Mouse (Mus musculus): ENCODE measurements at regions not wholly inside any gene's neighbourhood (a gene's known extent, or its start where the extent isn't known, plus 50 kb on each side); places are given as distances from the start of the nearest gene placed in this dataset.
A peak's percentile ranks its signal among the peaks of the same experiment; 100 is the strongest.

DNA sequence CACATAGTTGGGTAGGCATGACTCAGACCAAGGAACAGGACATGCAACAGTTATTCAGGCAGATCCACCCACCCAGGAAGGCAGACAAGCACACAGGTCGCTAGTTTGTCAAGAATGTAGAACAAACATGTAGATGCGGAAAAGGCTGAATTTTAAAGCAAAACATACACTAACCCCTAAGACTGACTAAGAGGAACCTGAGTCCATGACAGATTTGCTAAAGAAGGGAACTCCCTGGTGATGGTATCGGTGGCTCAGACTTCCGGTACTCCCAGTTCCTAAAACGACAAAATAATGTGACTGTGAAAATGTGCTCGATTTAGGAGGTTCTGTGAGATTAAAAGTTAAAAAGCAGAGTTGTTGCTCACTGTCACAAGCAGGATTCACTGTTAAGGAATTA lies 340.0 kb upstream of the Cited2 start:
- 87% methylated on average over 6 of the region's 6 CpGs for WGBS
- H3K4me3 ChIP-seq (ENCODE audit: low read length) = no peak overlapping the region
- no peaks in the 10 kb centered on the region for H3K36me3 ChIP-seq (ENCODE audit: control insufficient read depth, insufficient read depth)
- H3K27me3 ChIP-seq (ENCODE audit: control insufficient read depth, insufficient read depth, low read length) = no peaks in the 10 kb centered on the region
- no peak for ATAC-seq (replicated peaks; ENCODE audit: extremely low read depth, insufficient read depth, low FRiP score)
- no peaks in the 10 kb centered on the region for H3K9me3 ChIP-seq (replicated peaks; ENCODE audit: control insufficient read depth, low read length)
- H3K9ac ChIP-seq (ENCODE audit: low read length) = no peak overlapping the region
- H3K4me2 ChIP-seq (ENCODE audit: low read depth, low read length) = no peak overlapping the region
- H3K4me1 ChIP-seq (ENCODE audit: control insufficient read depth, insufficient read depth, low read length) = peaks cover 2% of the 10 kb centered on the region; the same call in 1 of the 2 replicates
- H3K27ac ChIP-seq (ENCODE audit: low read length) = no peak overlapping the region

GRCm38 (mm10) chr10:17385181-17385580 lies 337.8 kb upstream of the Cited2 start:
- 41% methylated on average over 1 of the region's 1 CpGs for WGBS
- ATAC-seq (replicated peaks; ENCODE audit: extremely low read depth, insufficient read depth, low FRiP score) = 0 out of 2 replicates have a peak, but pooled peaks have one; percentile 10
- Histone ChIP-seq H3K4me2 (ENCODE audit: low read depth, low read length) (no peak overlapping the region), H3K27me3 (ENCODE audit: control insufficient read depth, insufficient read depth, low read length) (no peaks in the 10 kb centered on the region), H3K9ac (ENCODE audit: low read length) (no peak overlapping the region), H3K27ac (ENCODE audit: low read length) (peak overlapping the region; percentile 53; the same call in 1 of the 2 replicates), H3K36me3 (ENCODE audit: control insufficient read depth, insufficient read depth) (no peaks in the 10 kb centered on the region), H3K4me3 (ENCODE audit: low read length) (no peak overlapping the region), H3K9me3 (replicated peaks; ENCODE audit: control insufficient read depth, low read length) (no peaks in the 10 kb centered on the region), H3K4me1 (ENCODE audit: control insufficient read depth, insufficient read depth, low read length) (peaks cover 2% of the 10 kb centered on the region; the same call in 1 of the 2 replicates)

- Histone ChIP-seq H3K36me3 (ENCODE audit: control insufficient read depth, insufficient read depth) (no peaks in the 10 kb centered on the region), H3K4me2 (ENCODE audit: low read depth, low read length) (no peak overlapping the region), H3K9me3 (replicated peaks; ENCODE audit: control insufficient read depth, low read length) (peaks cover 8% of the 10 kb centered on the region), H3K9ac (ENCODE audit: low read length) (no peak overlapping the region), H3K4me1 (ENCODE audit: control insufficient read depth, insufficient read depth, low read length) (peaks cover 2% of the 10 kb centered on the region; the same call in 1 of the 2 replicates), H3K27me3 (ENCODE audit: control insufficient read depth, insufficient read depth, low read length) (no peaks in the 10 kb centered on the region), H3K27ac (ENCODE audit: low read length) (no peak overlapping the region), H3K4me3 (ENCODE audit: low read length) (no peak overlapping the region)
- 37% methylated on average over 4 of the region's 4 CpGs for WGBS
- ATAC-seq (replicated peaks; ENCODE audit: extremely low read depth, insufficient read depth, low FRiP score) = no peak
Observed at GRCm38 (mm10) chr10:17387296-17387695, 335.7 kb upstream of the Cited2 start.

DNA sequence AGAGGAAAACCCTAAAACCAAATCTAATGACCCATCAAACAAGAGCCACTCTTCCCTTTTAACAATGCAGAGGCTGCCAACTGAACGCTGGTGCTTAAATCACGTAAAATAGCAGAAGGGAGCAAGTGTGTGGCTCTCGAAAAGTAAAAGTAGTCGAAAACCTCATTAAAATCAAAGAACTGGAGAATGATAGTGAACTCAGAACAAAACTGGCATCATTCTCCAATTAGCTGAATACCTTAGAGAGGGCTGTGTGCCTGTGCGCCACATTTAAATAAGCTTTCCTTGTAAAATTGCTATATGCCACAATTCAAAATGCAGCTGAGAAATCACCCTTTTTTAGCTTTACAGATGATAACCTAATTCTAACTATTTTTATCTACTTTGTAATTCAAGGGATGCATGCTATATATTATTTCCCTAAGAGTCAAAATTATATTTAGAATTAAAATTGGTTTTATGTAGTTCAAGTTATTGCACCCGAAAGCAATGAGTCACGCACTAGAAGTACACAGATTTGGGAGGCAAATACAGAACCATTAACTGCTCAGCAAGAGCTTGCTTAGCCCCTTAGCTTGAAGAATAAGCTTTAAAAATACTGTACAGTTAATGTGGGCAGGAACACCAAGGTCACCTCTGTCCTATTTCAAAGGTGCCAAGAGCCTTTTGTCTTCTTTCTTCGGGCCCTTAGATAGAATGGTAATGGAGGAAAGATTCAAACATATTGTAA lies 327.4 kb upstream of the Cited2 start:
- Histone ChIP-seq H3K9ac (ENCODE audit: low read length) (no peak overlapping the region), H3K27ac (ENCODE audit: low read length) (no peak overlapping the region), H3K27me3 (ENCODE audit: control insufficient read depth, insufficient read depth, low read length) (no peaks in the 10 kb centered on the region), H3K9me3 (replicated peaks; ENCODE audit: control insufficient read depth, low read length) (peaks cover 8% of the 10 kb centered on the region), H3K4me3 (ENCODE audit: low read length) (no peak overlapping the region), H3K4me1 (ENCODE audit: control insufficient read depth, insufficient read depth, low read length) (no peaks in the 10 kb centered on the region), H3K36me3 (ENCODE audit: control insufficient read depth, insufficient read depth) (no peaks in the 10 kb centered on the region), H3K4me2 (ENCODE audit: low read depth, low read length) (no peak overlapping the region)
- WGBS = 88% methylated on average over 8 of the region's 8 CpGs
- ATAC-seq (replicated peaks; ENCODE audit: extremely low read depth, insufficient read depth, low FRiP score) = no peak

DNA sequence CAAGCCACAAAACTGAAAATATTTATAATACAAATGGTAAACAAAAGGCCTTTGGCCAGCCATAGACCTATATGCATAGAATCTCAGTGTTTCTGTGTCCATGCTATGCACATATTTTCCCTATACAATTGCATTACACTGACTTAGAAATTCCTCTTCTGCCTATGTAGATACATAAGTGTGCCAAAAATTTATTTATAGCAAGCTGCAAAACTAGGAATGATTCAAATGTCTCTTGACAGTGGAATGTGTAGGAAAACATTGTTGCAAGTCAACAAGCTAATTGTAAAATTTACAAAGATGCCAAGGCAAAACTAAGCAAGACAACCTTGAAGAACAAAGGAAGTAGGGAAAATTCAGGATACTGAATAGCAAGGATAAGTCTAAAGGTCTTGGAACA lies 319.1 kb upstream of the Cited2 start:
- Histone ChIP-seq H3K4me2 (ENCODE audit: low read depth, low read length) (no peak overlapping the region), H3K4me1 (ENCODE audit: control insufficient read depth, insufficient read depth, low read length) (no peaks in the 10 kb centered on the region), H3K9me3 (replicated peaks; ENCODE audit: control insufficient read depth, low read length) (peaks cover 4% of the 10 kb centered on the region; the same call in 1 of the 2 replicates), H3K27ac (ENCODE audit: low read length) (no peak overlapping the region), H3K36me3 (ENCODE audit: control insufficient read depth, insufficient read depth) (no peaks in the 10 kb centered on the region), H3K27me3 (ENCODE audit: control insufficient read depth, insufficient read depth, low read length) (no peaks in the 10 kb centered on the region), H3K4me3 (ENCODE audit: low read length) (no peak overlapping the region), H3K9ac (ENCODE audit: low read length) (no peak overlapping the region)
- ATAC-seq (replicated peaks; ENCODE audit: extremely low read depth, insufficient read depth, low FRiP score) = no peak

DNA sequence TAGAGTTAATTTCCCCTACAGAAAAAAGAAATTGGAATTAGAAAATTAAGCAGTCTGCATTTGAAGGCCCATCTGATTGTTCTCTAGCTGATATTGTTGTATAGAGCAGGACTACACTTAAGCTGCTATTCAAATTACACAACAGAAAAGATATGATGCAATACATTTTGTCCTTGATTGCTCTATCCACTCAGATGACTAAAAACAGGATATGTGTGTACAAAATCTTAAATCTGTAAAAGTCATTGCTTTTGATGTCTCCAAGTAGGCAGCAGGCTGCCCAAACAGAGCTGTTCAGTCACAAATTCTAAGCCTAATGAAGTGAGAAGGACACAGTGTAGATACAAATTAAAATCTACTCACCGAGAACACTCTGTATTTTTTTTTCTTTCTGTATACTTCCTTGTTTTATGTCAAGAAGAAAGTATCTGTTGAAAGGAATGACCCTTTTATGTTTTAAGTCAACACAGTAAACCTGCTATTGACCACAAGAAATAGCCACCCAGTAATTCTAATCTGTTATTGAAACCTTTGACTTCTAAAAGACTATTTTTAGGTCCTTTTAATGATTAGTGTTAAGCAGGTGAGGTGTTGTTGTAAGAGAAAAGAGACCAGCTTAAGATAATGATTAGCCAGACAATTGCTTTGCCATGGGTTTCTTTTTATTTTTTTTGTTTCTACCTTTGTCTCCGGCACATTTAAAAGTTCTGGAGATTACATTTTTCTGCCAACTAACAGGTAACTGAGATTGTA lies 315.0 kb upstream of the Cited2 start:
- no peak overlapping the region for H3K9ac ChIP-seq (ENCODE audit: low read length)
- WGBS = 33% methylated on average over 2 of the region's 2 CpGs
- no peak overlapping the region for H3K4me2 ChIP-seq (ENCODE audit: low read depth, low read length)
- no peak overlapping the region for H3K27ac ChIP-seq (ENCODE audit: low read length)
- no peaks in the 10 kb centered on the region for H3K36me3 ChIP-seq (ENCODE audit: control insufficient read depth, insufficient read depth)
- ATAC-seq (replicated peaks; ENCODE audit: extremely low read depth, insufficient read depth, low FRiP score) = no peak
- peaks cover 4% of the 10 kb centered on the region; the same call in 1 of the 2 replicates for H3K9me3 ChIP-seq (replicated peaks; ENCODE audit: control insufficient read depth, low read length)
- H3K4me3 ChIP-seq (ENCODE audit: low read length) = no peak overlapping the region
- no peaks in the 10 kb centered on the region for H3K27me3 ChIP-seq (ENCODE audit: control insufficient read depth, insufficient read depth, low read length)
- peaks cover 3% of the 10 kb centered on the region for H3K4me1 ChIP-seq (ENCODE audit: control insufficient read depth, insufficient read depth, low read length)

GRCm38 (mm10) chr10:17408781-17409180 lies 314.2 kb upstream of the Cited2 start:
- H3K9ac ChIP-seq (ENCODE audit: low read length) = no peak overlapping the region
- H3K36me3 ChIP-seq (ENCODE audit: control insufficient read depth, insufficient read depth) = no peaks in the 10 kb centered on the region
- H3K4me1 ChIP-seq (ENCODE audit: control insufficient read depth, insufficient read depth, low read length) = peaks cover 3% of the 10 kb centered on the region
- peaks cover 4% of the 10 kb centered on the region; the same call in 1 of the 2 replicates for H3K9me3 ChIP-seq (replicated peaks; ENCODE audit: control insufficient read depth, low read length)
- WGBS = 27% methylated on average over 1 of the region's 1 CpGs
- no peak overlapping the region for H3K27ac ChIP-seq (ENCODE audit: low read length)
- no peak overlapping the region for H3K4me3 ChIP-seq (ENCODE audit: low read length)
- H3K4me2 ChIP-seq (ENCODE audit: low read depth, low read length) = no peak overlapping the region
- no peak for ATAC-seq (replicated peaks; ENCODE audit: extremely low read depth, insufficient read depth, low FRiP score)
- no peaks in the 10 kb centered on the region for H3K27me3 ChIP-seq (ENCODE audit: control insufficient read depth, insufficient read depth, low read length)

DNA sequence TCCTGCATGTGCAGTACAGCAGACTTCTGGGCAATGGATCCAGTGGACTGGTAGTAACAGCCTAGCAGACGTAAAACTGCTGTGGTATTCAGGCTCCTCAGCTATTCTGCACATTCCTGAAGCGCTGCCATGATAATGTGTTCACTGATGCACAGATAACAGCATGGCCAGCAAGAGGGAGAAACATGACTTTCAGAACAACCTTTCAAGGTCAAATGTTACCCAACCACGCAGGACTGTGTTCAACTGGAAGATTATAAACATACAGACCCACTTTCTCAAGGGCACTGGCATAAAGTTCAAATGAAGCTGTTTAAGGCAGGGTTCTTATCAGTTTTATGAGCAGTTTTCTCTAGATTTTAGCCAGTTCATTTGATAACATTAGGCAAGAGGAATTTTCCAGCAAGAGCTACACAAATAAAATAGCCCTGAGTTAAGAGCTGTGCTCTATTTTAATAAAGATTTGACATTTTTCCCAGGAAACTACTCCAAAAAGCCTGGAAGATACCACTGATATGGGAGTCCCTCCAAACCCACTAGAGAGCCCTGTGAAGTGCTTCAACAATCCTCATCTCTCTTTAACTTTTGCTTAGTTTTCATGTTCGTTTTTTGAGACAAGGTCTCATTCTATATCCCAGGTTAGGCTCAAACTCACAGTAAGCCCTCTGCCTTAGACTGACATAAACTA lies 311.6 kb upstream of the Cited2 start:
- no peaks in the 10 kb centered on the region for H3K36me3 ChIP-seq (ENCODE audit: control insufficient read depth, insufficient read depth)
- no peak overlapping the region for H3K27ac ChIP-seq (ENCODE audit: low read length)
- peaks cover 1% of the 10 kb centered on the region; the same call in 1 of the 2 replicates for H3K9me3 ChIP-seq (replicated peaks; ENCODE audit: control insufficient read depth, low read length)
- H3K9ac ChIP-seq (ENCODE audit: low read length) = no peak overlapping the region
- H3K4me3 ChIP-seq (ENCODE audit: low read length) = no peak overlapping the region
- H3K4me2 ChIP-seq (ENCODE audit: low read depth, low read length) = no peak overlapping the region
- no peaks in the 10 kb centered on the region for H3K27me3 ChIP-seq (ENCODE audit: control insufficient read depth, insufficient read depth, low read length)
- ATAC-seq (replicated peaks; ENCODE audit: extremely low read depth, insufficient read depth, low FRiP score) = no peak
- 34% methylated on average over 4 of the region's 4 CpGs for WGBS
- H3K4me1 ChIP-seq (ENCODE audit: control insufficient read depth, insufficient read depth, low read length) = peaks cover 3% of the 10 kb centered on the region

GRCm38 (mm10) chr10:17415112-17415511 lies 307.9 kb upstream of the Cited2 start:
- no peaks in the 10 kb centered on the region for H3K36me3 ChIP-seq (ENCODE audit: control insufficient read depth, insufficient read depth)
- no peaks in the 10 kb centered on the region for H3K9me3 ChIP-seq (replicated peaks; ENCODE audit: control insufficient read depth, low read length)
- H3K27ac ChIP-seq (ENCODE audit: low read length) = no peak overlapping the region
- H3K4me2 ChIP-seq (ENCODE audit: low read depth, low read length) = no peak overlapping the region
- H3K27me3 ChIP-seq (ENCODE audit: control insufficient read depth, insufficient read depth, low read length) = no peaks in the 10 kb centered on the region
- no peak overlapping the region for H3K9ac ChIP-seq (ENCODE audit: low read length)
- peaks cover 3% of the 10 kb centered on the region for H3K4me1 ChIP-seq (ENCODE audit: control insufficient read depth, insufficient read depth, low read length)
- 88% methylated on average over 3 of the region's 3 CpGs for WGBS
- H3K4me3 ChIP-seq (ENCODE audit: low read length) = no peak overlapping the region
- no peak for ATAC-seq (replicated peaks; ENCODE audit: extremely low read depth, insufficient read depth, low FRiP score)
